Mouse (Mus musculus): ENCODE measurements around the gene Hsf2bp.
"Not testable (repeated sequence)": the region's sequence is repeated elsewhere in the genome, so short reads cannot be mapped to it uniquely, and the experiment has no call there.

The Hsf2bp gene

GRCm38 (mm10) chr17:32035609-32036508 lies at the start of gene Hsf2bp, which contains the start of gene Rrp1b:
Gene Hsf2bp, minus strand, starts transcription at chr17:32036349.
Gene Rrp1b, plus strand, starts transcription at chr17:32036100.
- DNase-seq: peak; percentile 63

DNA sequence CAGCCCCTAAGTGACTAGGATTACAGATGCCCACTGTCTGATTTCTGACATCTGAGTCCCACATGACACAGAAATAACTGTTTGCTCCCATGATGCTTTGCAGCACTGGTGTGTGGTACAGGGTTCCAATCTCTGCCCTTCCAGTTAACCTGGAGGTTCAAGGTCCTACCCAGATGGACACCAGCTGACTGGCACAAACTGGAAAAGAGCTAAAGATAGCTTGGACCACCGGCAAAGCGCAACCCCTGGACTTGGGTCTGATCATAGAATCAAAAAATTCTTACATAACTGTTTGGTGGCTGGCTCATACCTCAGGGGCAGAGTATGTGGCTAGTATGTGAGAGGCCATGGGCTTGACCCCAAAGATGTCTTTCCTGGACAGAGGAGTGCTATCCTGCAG lies 47.2 kb upstream of the Hsf2bp start:
- no peak for DNase-seq

GRCm38 (mm10) chr17:32075164-32075563 lies 39.0 kb upstream of the Hsf2bp start:
- DNase-seq: peak; percentile 18

DNA sequence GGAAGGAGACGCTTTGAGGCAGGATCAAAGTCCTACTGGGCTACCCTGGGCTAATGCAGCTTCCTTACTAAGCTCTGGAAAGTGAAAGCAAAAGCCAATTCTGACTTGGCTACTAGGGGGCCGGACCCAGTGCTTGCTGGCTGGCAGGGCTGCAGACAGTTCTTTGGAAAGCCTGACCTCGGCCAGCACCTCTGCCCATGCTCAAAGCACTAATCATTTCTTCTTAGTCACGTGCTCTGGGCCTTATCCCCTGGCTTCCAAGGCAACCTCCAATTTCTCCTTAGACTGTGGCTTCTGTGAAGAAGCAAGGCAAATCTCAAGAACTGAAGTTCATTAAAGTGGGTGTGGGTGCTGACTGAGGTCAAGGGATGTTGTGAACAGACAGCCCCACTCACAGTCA lies 38.5 kb upstream of the Hsf2bp start:
- no peak for DNase-seq

- DNase-seq: peak; percentile 45
Measured at GRCm38 (mm10) chr17:32073359-32073758, 37.2 kb upstream of the Hsf2bp start.

GRCm38 (mm10) chr17:32068810-32069209 lies 32.7 kb upstream of the Hsf2bp start:
- no peak for DNase-seq

GRCm38 (mm10) chr17:32068381-32068780 lies 32.2 kb upstream of the Hsf2bp start:
- DNase-seq: no peak

DNA sequence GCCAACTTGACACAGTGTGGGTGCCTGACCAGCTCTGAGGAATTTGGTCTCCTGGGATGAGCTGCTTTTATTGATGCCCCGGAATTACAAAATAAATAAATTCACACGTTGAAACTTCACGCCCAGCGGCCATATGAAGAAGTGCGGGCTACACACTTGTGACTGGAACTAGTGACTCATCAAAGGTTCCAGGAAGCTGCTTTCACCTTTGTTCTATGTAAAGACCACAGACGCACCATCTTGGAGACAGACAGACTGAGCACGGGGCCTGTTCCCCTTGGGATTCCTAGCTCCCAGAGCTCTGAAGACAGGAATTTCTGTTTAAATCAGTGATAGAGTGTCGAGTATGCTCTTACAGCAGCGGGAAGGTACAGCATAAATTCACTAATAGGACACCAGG lies 31.4 kb upstream of the Hsf2bp start:
- DNase-seq: no peak

GRCm38 (mm10) chr17:32064762-32065161 lies 28.6 kb upstream of the Hsf2bp start:
- not testable (repeated sequence) for DNase-seq

- no peak for DNase-seq
Measured at GRCm38 (mm10) chr17:32063654-32064053, 27.5 kb upstream of the Hsf2bp start.

- no peak for DNase-seq
Measured at GRCm38 (mm10) chr17:32061219-32061618, 25.1 kb upstream of the Hsf2bp start.

DNA sequence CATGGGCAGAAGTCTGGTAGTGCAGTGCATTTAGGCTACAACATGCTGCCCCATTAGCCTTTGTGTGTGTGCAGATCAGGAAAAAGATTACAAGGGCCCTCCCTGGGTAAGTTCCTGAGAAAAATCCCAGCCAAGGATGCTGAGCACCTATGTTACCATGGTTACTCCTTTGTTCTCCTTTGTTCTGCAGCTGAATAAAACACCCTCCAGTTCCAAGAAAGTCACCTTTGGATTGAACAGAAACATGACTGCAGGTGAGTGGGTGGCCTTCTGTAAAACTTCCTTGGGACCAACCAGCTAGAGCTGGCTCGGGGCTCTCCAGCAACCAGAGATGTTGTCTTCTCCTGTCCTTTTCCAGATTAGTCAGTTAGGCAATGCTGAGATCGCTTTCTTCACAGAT lies 22.9 kb upstream of the Hsf2bp start:
- DNase-seq: no peak

DNA sequence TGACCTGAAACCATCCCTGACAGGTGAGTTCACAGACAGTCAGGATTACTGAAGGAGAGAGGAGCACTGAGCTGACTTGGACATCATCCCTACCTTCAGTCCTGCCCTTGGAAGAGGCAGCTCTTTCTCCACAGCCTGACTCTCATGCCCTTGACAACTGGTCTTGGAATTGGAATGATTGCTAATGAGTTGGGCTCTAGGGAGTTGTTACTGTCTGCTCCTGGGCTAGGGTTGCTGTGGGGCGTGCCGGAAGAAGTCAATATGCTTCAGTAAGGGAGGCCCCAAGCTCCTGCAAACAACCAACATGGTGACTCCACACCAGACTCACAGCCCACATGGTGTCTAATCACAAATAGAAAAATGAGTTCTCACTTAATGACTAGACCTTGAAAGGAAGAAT lies 21.7 kb upstream of the Hsf2bp start:
- DNase-seq: no peak

- DNase-seq: no peak
Measured at GRCm38 (mm10) chr17:32053677-32054076, 17.5 kb upstream of the Hsf2bp start.

DNA sequence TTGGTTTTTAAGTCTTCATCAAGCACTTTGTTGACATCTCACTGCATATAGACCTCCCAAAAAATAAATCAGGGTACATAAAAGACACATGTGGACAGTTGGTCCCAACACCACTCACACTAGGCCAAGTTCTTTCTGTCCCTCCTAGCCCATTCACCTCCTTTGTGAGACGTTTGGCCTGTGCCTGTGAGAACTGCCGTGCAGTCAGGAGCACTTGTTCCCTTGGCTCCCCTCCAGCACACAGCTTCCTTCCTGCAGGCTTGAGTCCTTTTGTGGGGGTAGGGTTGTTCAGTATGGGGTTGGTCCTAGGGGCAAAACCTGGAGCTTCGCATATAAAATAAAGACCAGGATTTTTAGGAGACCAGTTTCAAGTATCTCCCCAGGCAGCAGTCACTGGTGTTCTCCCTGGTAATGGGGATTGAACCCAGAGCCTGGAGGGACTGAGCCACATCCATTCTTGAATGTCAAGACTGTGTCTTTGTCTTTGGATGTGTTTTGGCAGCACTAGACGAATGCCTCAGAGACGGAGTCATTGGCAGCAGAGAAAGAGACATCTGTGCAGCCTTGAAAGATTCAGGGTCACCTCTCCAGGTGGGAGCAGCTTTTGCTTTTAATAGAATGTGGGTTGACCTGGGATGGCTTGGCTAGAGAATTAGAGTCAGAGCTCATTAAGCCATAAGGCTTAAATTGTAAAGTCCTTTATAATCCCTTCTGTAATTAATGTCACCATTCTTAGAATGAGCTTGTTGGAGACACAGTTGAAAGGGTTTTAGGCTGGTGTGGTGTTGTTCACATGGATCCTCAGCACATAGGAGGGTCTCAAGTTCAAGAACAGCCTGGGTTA lies 16.3 kb upstream of the Hsf2bp start:
- DNase-seq: peak; percentile 47

- no peak for DNase-seq
Measured at GRCm38 (mm10) chr17:32050609-32051008, 14.5 kb upstream of the Hsf2bp start.

DNA sequence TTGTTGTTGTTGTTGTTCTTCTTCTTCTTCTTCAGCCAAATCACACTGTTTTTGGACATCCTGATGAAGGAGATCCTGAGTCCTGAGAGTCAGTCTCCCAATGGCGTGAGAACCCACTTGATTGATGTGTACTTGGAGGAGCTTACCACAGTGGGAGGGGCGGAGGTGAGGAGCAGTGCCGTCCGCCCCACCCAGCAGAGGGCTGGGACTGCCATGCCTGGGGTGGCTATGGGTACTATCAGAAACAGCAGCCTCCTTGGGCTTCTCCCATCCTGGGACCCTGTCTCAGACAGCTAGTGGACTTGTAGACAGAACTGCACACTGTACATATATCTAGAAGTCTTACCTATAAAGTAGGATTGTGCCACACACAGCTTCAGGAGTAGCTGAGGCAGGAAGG lies 13.8 kb upstream of the Hsf2bp start:
- DNase-seq: no peak

- DNase-seq: no peak
Measured at GRCm38 (mm10) chr17:32048351-32048750, 12.2 kb upstream of the Hsf2bp start.

- DNase-seq: no peak
Measured at GRCm38 (mm10) chr17:32046541-32046940, 10.4 kb upstream of the Hsf2bp start.

DNA sequence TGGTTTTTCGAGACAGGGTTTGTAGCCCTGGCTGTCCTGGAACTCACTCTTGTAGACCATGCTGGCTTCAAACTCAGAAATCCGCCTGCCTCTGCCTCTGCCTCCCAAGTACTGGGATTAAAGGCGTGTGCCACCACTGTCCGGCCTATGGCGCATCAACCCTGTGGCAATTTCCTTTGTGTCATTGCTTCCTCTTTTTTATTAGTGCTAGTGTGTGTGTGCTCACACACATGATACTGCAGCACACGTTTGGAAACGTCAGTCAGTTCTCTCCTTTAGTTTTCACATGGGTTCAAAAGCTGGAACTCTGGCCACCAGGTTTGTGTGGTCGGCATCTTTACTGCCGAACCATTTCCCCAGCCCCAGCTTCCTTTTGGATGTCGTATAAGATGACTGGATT lies 4.1 kb upstream of the Hsf2bp start:
- no peak for DNase-seq

DNA sequence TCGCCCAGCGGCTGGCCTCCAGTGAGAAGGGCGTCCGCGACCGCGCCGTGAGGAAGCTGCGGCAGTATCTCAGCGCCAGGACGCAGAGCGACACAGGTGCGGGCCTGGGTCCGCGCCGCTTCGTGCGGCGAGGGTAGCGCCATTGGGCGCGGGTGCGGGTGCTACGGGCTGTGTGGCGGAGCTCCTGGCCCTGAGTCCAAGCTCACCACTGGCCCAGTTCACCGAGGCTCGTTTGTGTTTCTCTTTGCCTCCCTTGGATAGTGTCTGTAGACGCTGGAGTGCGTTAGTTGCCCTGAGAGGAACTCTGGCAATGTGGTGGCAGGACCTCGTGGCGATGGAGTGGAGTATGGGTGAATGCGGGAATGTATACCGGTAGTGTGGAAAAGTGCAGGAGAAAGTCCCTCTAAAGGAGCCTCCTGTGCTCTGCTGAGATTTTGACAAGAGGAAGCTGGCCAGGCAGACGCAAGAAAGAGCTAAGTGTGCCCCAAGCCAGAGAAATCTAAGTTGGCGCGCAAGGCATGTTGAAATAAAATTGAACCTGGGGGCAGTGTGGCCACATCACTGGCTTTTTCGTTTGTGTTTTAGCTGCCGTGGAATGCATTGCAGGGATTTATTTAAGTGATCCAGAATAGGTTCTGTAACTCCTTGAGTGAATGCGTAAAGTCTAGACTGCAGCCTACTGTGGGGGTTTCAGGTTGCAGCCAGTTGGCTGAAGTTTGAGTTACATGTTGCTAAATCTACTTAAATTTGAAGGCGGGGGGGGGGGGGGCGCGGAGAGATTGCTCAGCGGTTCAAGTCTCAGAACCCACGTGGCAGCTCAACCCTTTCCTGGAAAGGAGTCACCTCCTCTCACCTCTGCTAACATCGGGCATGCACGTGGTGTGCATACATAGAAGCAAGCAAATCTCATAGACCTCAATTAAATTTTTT lies 625 bp upstream of the Hsf2bp start:
- DNase-seq: no peak

- DNase-seq: no peak
Measured at GRCm38 (mm10) chr17:32034322-32034721, 1.8 kb downstream of the Hsf2bp start.

DNA sequence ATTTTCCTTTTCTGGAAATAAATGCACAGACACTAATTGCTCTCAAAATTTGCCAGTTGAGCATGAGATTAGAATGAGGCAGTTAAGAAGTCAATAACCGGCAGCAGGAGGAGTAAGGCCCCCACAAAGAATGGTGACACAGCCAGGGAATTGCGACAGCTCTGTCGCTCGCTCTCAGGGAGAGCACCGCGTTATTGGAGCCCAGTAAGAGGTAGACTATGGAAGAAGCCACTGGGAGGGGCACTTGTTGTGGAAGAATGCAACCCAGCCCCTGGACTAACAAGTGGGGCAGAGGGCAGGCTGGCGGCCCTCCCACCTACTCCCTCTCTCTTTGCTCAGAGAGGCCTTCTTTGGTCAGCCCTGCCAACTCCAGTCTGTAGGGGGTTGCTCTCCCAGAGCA lies 4.5 kb downstream of the Hsf2bp start:
- no peak for DNase-seq
